Mouse (Mus musculus): ENCODE data around the gene Bgn.

DNA sequence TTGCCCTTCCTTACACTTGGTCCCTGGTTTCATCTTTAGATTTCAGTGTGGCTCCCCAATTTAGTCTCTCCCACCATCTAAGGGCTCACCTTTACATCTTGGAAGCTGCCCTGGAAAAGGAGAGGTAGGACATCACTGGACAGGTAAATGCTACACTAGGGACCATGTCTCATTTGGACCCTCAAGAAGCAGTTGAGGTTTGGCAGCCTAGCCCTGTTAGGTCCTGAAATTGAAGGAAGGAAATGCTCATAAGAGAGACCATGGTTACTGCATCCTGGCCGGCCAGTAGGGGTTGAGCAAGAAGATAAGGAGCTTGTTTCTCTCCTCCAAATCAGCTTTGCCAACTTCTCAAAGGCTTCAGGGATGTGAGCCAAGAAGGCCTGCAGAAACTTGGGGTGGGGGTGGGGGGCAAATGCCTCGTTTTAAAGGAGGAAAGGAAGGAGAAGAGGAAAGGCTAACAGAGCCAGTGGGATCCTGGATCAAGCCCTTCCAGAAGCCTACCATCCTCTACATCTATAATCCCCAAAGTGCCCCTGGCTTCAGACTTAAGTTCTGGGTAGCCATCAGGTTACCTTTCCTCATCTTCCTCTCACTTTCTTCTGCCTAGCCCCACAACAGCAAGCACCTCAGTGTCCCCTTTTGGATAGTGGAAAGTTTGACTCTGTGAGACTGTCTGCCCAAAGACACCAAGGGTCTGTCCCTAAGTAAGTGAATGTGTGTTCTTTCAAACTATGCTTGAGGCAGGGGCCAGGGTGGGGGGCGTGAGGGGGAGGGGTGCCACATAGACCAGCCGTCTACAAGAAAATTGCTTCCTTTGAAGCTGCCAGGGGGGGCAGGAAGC lies 539 bp upstream of the Bgn start:
- no peak for TF ChIP-seq CTCF (conservative IDR thresholded peaks at IDR 0.05; ENCODE audit: low read length)
- TF ChIP-seq NANOG (IDR thresholded peaks at IDR 0.05; ENCODE audit: borderline replicate concordance, low read length) = no peak
- no peak for TF ChIP-seq POU5F1 (IDR thresholded peaks at IDR 0.05; ENCODE audit: borderline replicate concordance, low read length)
